Mouse (Mus musculus): ENCODE measurements around the gene Frmd4b. TPM values are rescaled to one million over a fixed set of nuclear protein-coding genes. Genes with fewer than 3 reads are reported as not detected.

The Frmd4b gene
- polyA plus RNA-seq, 1 experiment from 2014 or later: 14.0 TPM

DNA sequence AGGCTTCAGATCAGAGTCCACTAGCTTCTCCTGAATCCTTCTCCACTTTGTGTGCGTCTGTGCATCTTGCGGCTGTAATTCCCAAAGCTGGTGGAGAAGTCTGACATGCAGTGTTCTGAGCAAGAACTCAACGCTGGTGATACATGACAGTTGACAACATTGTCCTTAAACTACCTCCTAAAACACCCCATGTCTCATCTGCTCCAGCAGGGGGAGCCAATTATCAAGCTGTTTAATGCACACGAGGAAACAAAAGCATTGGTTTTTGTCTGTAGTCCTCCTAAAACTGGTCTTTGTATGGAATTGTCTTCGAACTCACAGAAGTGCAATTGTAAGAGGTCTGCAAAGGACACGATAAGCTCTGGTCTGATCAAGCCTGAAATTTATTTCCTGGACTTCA lies 366.4 kb downstream of the Frmd4b start:
- no peaks in the 10 kb centered on the region for H3K9me3 ChIP-seq
- H3K4me2 ChIP-seq (replicated peaks): no peak overlapping the region
- H3K27me3 ChIP-seq: peaks cover 20% of the 10 kb centered on the region; the same call in 1 of the 2 replicates
- H3K4me3 ChIP-seq: no peak overlapping the region
- ATAC-seq (ENCODE audit: low FRiP score, low read depth): no peak
- H3K27ac ChIP-seq: no peak overlapping the region
- H3K4me1 ChIP-seq: 0 out of 2 replicates have a peak, but pooled peaks cover 3% of the 10 kb centered on the region
- 47% methylated on average over 6 of the region's 6 CpGs for WGBS
- no peaks in the 10 kb centered on the region for H3K36me3 ChIP-seq
- H3K9ac ChIP-seq: no peak overlapping the region

DNA sequence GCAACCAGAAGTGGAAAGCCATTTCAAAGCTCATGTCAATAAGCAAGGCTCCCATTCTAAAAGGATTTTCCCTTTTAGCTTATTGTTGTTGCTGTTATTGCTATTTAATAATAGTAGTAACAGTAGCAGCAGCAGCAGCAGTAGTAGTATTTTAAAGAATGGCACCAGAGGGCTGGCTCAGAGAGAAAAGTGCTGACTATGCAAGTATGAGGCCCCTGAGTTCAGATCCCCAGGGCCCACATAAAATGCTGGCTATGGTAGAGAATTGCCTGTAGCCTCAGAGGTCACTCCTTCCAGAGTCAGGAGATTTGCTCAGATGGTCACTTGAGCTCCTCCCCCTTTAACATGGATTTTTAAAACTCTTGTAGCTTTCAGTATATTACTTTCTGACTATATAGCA lies 372.1 kb downstream of the Frmd4b start:
- H3K9ac ChIP-seq: no peak overlapping the region
- H3K4me3 ChIP-seq: no peak overlapping the region
- H3K4me1 ChIP-seq: no peaks in the 10 kb centered on the region
- no peaks in the 10 kb centered on the region for H3K9me3 ChIP-seq
- no peaks in the 10 kb centered on the region for H3K36me3 ChIP-seq
- H3K4me2 ChIP-seq (replicated peaks): no peak overlapping the region
- H3K27me3 ChIP-seq: peaks cover 52% of the 10 kb centered on the region
- no peak overlapping the region for H3K27ac ChIP-seq
- no peak for ATAC-seq (ENCODE audit: low FRiP score, low read depth)

DNA sequence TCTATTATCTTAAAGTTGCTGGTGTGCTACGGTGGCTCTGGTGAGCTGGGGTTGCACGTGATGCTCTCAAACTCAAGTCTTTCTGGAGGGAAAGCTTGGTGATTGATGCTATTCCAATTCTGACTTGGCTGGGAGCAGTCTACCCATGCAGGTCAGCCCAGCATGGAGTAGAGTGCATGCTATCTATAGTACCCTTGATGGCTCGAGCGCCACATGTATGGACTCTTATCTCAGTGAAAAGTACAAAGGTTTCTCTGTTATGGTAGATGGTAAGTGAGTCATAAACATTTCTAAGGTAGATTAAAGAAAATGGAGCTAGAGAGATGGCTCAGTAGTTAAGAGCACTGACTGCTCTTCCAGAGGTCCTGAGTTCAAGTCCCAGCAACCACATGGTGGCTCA lies 374.8 kb downstream of the Frmd4b start:
- Histone ChIP-seq H3K9me3 (peaks cover 7% of the 10 kb centered on the region; the same call in 1 of the 2 replicates), H3K9ac (no peak overlapping the region), H3K27ac (no peak overlapping the region), H3K4me3 (no peak overlapping the region), H3K36me3 (no peaks in the 10 kb centered on the region), H3K27me3 (peaks cover 74% of the 10 kb centered on the region), H3K4me1 (no peaks in the 10 kb centered on the region), H3K4me2 (replicated peaks) (no peak overlapping the region)
- 89% methylated on average over 4 of the region's 4 CpGs for WGBS
- no peak for ATAC-seq (ENCODE audit: low FRiP score, low read depth)

GRCm38 (mm10) chr6:97240092-97240491 lies 377.2 kb downstream of the Frmd4b start:
- Histone ChIP-seq H3K4me2 (replicated peaks) (no peak overlapping the region), H3K27ac (no peak overlapping the region), H3K36me3 (no peaks in the 10 kb centered on the region), H3K4me1 (peaks cover 5% of the 10 kb centered on the region; the same call in 1 of the 2 replicates), H3K9me3 (peaks cover 10% of the 10 kb centered on the region; the same call in 1 of the 2 replicates), H3K4me3 (no peak overlapping the region), H3K27me3 (peaks cover 71% of the 10 kb centered on the region), H3K9ac (no peak overlapping the region)
- 89% methylated on average over 5 of the region's 5 CpGs for WGBS
- ATAC-seq (ENCODE audit: low FRiP score, low read depth): no peak; the same call in 1 of the 2 replicates

- no peaks in the 10 kb centered on the region for H3K36me3 ChIP-seq
- 93% methylated on average over 6 of the region's 6 CpGs for WGBS
- H3K27me3 ChIP-seq: peaks cover 71% of the 10 kb centered on the region
- H3K9me3 ChIP-seq: peaks cover 12% of the 10 kb centered on the region; the same call in 1 of the 2 replicates
- H3K4me2 ChIP-seq (replicated peaks): no peak overlapping the region
- H3K27ac ChIP-seq: no peak overlapping the region
- no peak overlapping the region for H3K4me3 ChIP-seq
- H3K9ac ChIP-seq: no peak overlapping the region
- H3K4me1 ChIP-seq: peaks cover 5% of the 10 kb centered on the region; the same call in 1 of the 2 replicates
- no peak for ATAC-seq (ENCODE audit: low FRiP score, low read depth)
Measured at GRCm38 (mm10) chr6:97239360-97239759, 378.0 kb downstream of the Frmd4b start.

Other genes starting within 250 kb of the Frmd4b start
- 1.7 and 2.4 TPM in 2 replicates for gene Mitf, start 189.5 kb upstream of the Frmd4b start, polyA plus RNA-seq (2015; fragmentation: Nextera tagmentation; extraction: Ambion mirVana)